Mouse (Mus musculus) E14TG2a.4 (cell line): ENCODE measurements around the gene Celf6.

Experiments used
- CTCF ChIP-seq: conservative IDR thresholded peaks from 2 replicates; pipeline ENCODE4 v1.5.1; 2014; ENCODE audit warnings: low read length
- POU5F1 ChIP-seq: IDR thresholded peaks from 2 replicates; pipeline ENCODE4 v1.6.1; 2014; ENCODE audit warnings: low read length, borderline replicate concordance

GRCm38 (mm10) chr9:59649911-59650310 is 72.2 kb downstream of the Celf6 start:
- no peak for TF ChIP-seq CTCF
- no peak for TF ChIP-seq POU5F1
